Mouse (Mus musculus): ENCODE measurements around the gene Zhx3.

GRCm38 (mm10) chr2:160768997-160769396 lies 103.8 kb downstream of the Zhx3 start:
- TF ChIP-seq CHD2 (IDR thresholded peaks at IDR 0.05; ENCODE audit: low read depth, low read length), result no peak
- TF ChIP-seq ZC3H11A (IDR thresholded peaks at IDR 0.05; ENCODE audit: borderline replicate concordance, low read depth, low read length), result no peak
- TF ChIP-seq ZNF384 (IDR thresholded peaks at IDR 0.05; ENCODE audit: low read depth, low read length), result no peak
